In the genomic region with DNA sequence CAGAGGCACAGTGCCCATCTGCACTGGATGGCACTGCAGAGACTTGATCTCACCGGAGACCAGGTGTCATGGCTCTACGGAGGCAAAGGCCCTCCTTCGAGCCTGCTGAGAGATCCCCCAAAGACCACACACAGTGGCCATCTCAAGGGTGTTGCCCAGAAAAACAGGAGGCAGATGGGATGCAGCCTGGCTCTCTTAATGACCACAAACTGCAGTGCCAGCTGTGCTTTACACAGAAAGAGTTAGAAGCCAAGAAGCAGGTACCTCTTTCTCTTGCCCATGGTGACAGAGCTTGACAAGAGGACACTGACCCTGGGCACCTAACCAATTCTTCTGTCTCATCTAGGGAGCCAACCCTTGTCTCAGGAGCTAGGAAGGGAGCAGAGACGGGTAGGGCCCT, we compare ENCODE assay signal across 16 mouse cellular contexts. TPM values are rescaled to one million over a fixed set of nuclear protein-coding genes. Genes with fewer than 3 reads are reported as not detected.
DNase-seq lines count a peak whose midpoint lies in the region; ATAC-seq and TF ChIP-seq lines count a peak whose summit lies in the region.
"Had no signal": no experiment of that assay in that cellular context is flagged by ENCODE, and none has a peak within 500 bp of the region (broad histone marks: within the 10 kb centered on the region; RNA-seq: fewer than 3 reads in every experiment).

No protein-coding gene starts in this region.

- DNase-seq in gastrocnemius, adult 2 months = no peak
- no peak for DNase-seq in gastrocnemius, adult 8-10 months (ENCODE audit: low spot score in 2 of 2)
- no peak for DNase-seq in midbrain, embryonic 14.5 days
- DNase-seq in frontal cortex, postnatal 10 days (ENCODE audit: low spot score in 2 of 2) = no peak
- DNase-seq in right cerebral cortex, adult 18-20 months = no peak
- no peak for DNase-seq in heart, postnatal 25 days (ENCODE audit: low spot score)
- DNase-seq: adrenal gland, postnatal 25 days; gastrocnemius, postnatal 14 days; kidney, postnatal 4 days; lung, postnatal 36 days; thymus, adult 18-20 months had no signal

- H3K27me3 ChIP-seq in E14TG2a.4 (ENCODE audit: insufficient read depth, low read length) = no peaks in the 10 kb centered on the region
- no peaks in the 10 kb centered on the region for H3K27me3 ChIP-seq in hindbrain, embryonic 12.5 days
- H3K27me3 ChIP-seq in midbrain, embryonic 14.5 days (ENCODE audit: control insufficient read depth, insufficient read depth, low read length) = no peaks in the 10 kb centered on the region

- peaks cover 93% of the 10 kb centered on the region for H3K36me3 ChIP-seq in E14TG2a.4 (ENCODE audit: insufficient read depth, low read length)
- peaks cover 51% of the 10 kb centered on the region for H3K36me3 ChIP-seq in hindbrain, embryonic 12.5 days
- H3K36me3 ChIP-seq in midbrain, embryonic 14.5 days (ENCODE audit: control insufficient read depth, insufficient read depth, low read length) = peaks cover 54% of the 10 kb centered on the region

- H3K27ac ChIP-seq in gastrocnemius, adult 2 months = peak overlapping the region; percentile 91
- H3K27ac ChIP-seq in hindbrain, embryonic 12.5 days = peak overlapping the region; percentile 78
- peak overlapping the region; percentile 70 for H3K27ac ChIP-seq in midbrain, embryonic 14.5 days (replicated peaks; ENCODE audit: low read depth, low read length)

- no peak for TF ChIP-seq CTCF in gastrocnemius, adult 2 months (IDR thresholded peaks at IDR 0.05)
- no peak for TF ChIP-seq CTCF in E14TG2a.4 (conservative IDR thresholded peaks at IDR 0.05; ENCODE audit: low read length)

- intact Hi-C loops in gastrocnemius, adult 2 months (cut with DNase I) = no loop called here
- intact Hi-C loops in heart, postnatal 25 days (cut with DNase I) = no loop called here

- WGBS in hindbrain, embryonic 12.5 days = 34% methylated on average over 4 of the region's 4 CpGs
- 20% methylated on average over 4 of the region's 4 CpGs for WGBS in midbrain, embryonic 14.5 days

- no peak overlapping the region for H3K4me2 ChIP-seq in hindbrain, embryonic 12.5 days (replicated peaks)
- 0 out of 2 replicates have a peak overlapping the region, but pooled peaks have one; percentile 2 for H3K4me2 ChIP-seq in midbrain, embryonic 14.5 days (ENCODE audit: low read length)

- H3K9me3 ChIP-seq in E14TG2a.4 (ENCODE audit: low read length) = no peaks in the 10 kb centered on the region
- H3K9me3 ChIP-seq in hindbrain, embryonic 12.5 days (replicated peaks) = no peaks in the 10 kb centered on the region
- no peaks in the 10 kb centered on the region for H3K9me3 ChIP-seq in midbrain, embryonic 14.5 days (ENCODE audit: control insufficient read depth, low read length)
- H3K9me3 ChIP-seq: G1E had no signal

- H3K9ac ChIP-seq in hindbrain, embryonic 12.5 days = no peak overlapping the region
- no peak overlapping the region; the same call in 1 of the 2 replicates for H3K9ac ChIP-seq in midbrain, embryonic 14.5 days (replicated peaks; ENCODE audit: low read length)

- peaks cover 93% of the 10 kb centered on the region for H3K4me1 ChIP-seq in E14TG2a.4 (replicated peaks; ENCODE audit: low read depth, low read length)
- H3K4me1 ChIP-seq in hindbrain, embryonic 12.5 days = peaks cover 85% of the 10 kb centered on the region
- peaks cover 51% of the 10 kb centered on the region for H3K4me1 ChIP-seq in midbrain, embryonic 14.5 days (ENCODE audit: control insufficient read depth, insufficient read depth, low read length)

- peak overlapping the region; percentile 10; the same call in 1 of the 2 replicates for H3K4me3 ChIP-seq in gastrocnemius, adult 2 months
- H3K4me3 ChIP-seq in E14TG2a.4 (replicated peaks; ENCODE audit: low read length) = peak overlapping the region; percentile 37
- H3K4me3 ChIP-seq in hindbrain, embryonic 12.5 days = no peak overlapping the region
- no peak overlapping the region for H3K4me3 ChIP-seq in midbrain, embryonic 14.5 days (replicated peaks; ENCODE audit: low read depth, low read length)
- H3K4me3 ChIP-seq: erythroblast, embryonic 14.5 days had no signal

- ATAC-seq in hindbrain, embryonic 12.5 days (ENCODE audit: low FRiP score) = no peak
- no peak for ATAC-seq in midbrain, embryonic 14.5 days (ENCODE audit: low FRiP score, low TSS enrichment)

RNA-seq across cellular contexts. Expression of gene Armh1, which starts 32.4 kb away (rescaled TPM):
- total RNA-seq in gastrocnemius, adult 2 months (2021) = not detected
- total RNA-seq in gastrocnemius, adult 8-10 months (2022) = not detected
- polyA plus RNA-seq in hindbrain, embryonic 12.5 days (2016; fragmentation: Nextera tagmentation; extraction: Ambion mirVana) = 0.78 and 1.3 TPM in 2 replicates
- polyA plus RNA-seq in midbrain, embryonic 14.5 days (2014; fragmentation: Nextera tagmentation; extraction: Ambion mirVana) = 0.54 and 0.73 TPM in 2 replicates
- not detected for total RNA-seq in heart, postnatal 25 days (2021)
- total RNA-seq: G1E; gastrocnemius, postnatal 14 days; liver, adult 2 months had no signal
- polyA plus RNA-seq: erythroblast, embryonic 14.5 days; G1E; liver, adult 2 months had no signal

RNA-seq across cellular contexts. Expression of gene Tmem53, which starts 32.6 kb away (rescaled TPM):
- 1 to 10 TPM; 2.7 to 6.6 TPM for total RNA-seq in gastrocnemius, adult 2 months (2021)
- total RNA-seq in gastrocnemius, adult 8-10 months (2022) = 1 to 10 TPM; 3.1 to 5.9 (median 4.6) TPM
- 9.0 and 9.6 TPM in 2 replicates for polyA plus RNA-seq in hindbrain, embryonic 12.5 days (2016; fragmentation: Nextera tagmentation; extraction: Ambion mirVana)
- polyA plus RNA-seq in midbrain, embryonic 14.5 days (2014; fragmentation: Nextera tagmentation; extraction: Ambion mirVana) = 9.1 and 12.2 TPM in 2 replicates
- total RNA-seq in heart, postnatal 25 days (2021) = 10 to 100 TPM; 23.8 to 30.3 TPM

Comparison
In these comparisons a context has a peak if more than half of its experiments do, and no peak if none do; other contexts are left out.
1. H3K4me3 ChIP-seq: peak in gastrocnemius, adult 2 months (single experiment) and E14TG2a.4 (single experiment); none in hindbrain, embryonic 12.5 days (single experiment) and midbrain, embryonic 14.5 days (single experiment).
2. Peak in every context shown above with its lines, with median percentiles within 50 percentile points of each other: H3K27ac ChIP-seq.